14 mouse cellular contexts compared by ENCODE assay signal in the genomic region with DNA sequence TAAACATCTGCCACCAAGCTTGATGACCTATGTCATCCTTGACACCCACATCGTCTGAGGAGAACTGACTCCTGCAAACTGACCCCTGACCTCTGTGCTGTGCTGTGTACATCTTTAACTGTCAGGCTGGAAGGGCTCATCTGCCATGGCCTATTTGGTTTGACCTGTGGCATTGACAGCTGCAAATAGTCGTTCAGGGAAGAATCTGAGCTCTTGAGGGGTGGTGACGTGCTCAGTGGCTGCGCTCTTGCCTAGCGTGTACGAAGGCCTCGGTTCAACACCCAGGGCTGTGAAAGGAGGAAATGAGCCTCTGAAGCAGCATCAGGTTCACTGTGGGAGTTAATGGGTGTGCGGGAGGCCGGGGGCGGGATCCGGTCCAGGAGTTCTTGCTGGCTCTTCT. TPM values are rescaled to one million over a fixed set of nuclear protein-coding genes. Genes with fewer than 3 reads are reported as not detected.
DNase-seq lines count a peak whose midpoint lies in the region; ATAC-seq and TF ChIP-seq lines count a peak whose summit lies in the region.
"Had no signal": no experiment of that assay in that cellular context is flagged by ENCODE, and none has a peak within 500 bp of the region (broad histone marks: within the 10 kb centered on the region; RNA-seq: fewer than 3 reads in every experiment).

No protein-coding gene starts in this region.

- no peak overlapping the region for H3K4me3 ChIP-seq in kidney, adult 2 months (ENCODE audit: insufficient read depth, low read depth, low read length)
- H3K4me3 ChIP-seq in stomach, embryonic 14.5 days (ENCODE audit: low read depth, low read length): no peak overlapping the region
- no peak overlapping the region for H3K4me3 ChIP-seq in stomach, postnatal 0 days (ENCODE audit: low read depth, low read length)
- no peak overlapping the region for H3K4me3 ChIP-seq in embryonic facial prominence, embryonic 13.5 days
- H3K4me3 ChIP-seq in forebrain, embryonic 10.5 days: no peak overlapping the region
- H3K4me3 ChIP-seq in forebrain, embryonic 14.5 days (ENCODE audit: low read depth, low read length): no peak overlapping the region
- H3K4me3 ChIP-seq: erythroblast, embryonic 14.5 days; limb, embryonic 12.5 days had no signal

- H3K27ac ChIP-seq in kidney, adult 2 months (ENCODE audit: insufficient read depth, low read depth, low read length): no peak overlapping the region
- 0 out of 2 replicates have a peak overlapping the region, but pooled peaks have one; percentile 15 for H3K27ac ChIP-seq in stomach, embryonic 14.5 days (ENCODE audit: low read length)
- no peak overlapping the region for H3K27ac ChIP-seq in stomach, postnatal 0 days (replicated peaks)
- H3K27ac ChIP-seq in embryonic facial prominence, embryonic 13.5 days: peak overlapping the region; percentile 29; the same call in 1 of the 2 replicates
- no peak overlapping the region for H3K27ac ChIP-seq in forebrain, embryonic 10.5 days
- no peak overlapping the region for H3K27ac ChIP-seq in forebrain, embryonic 14.5 days (ENCODE audit: low read depth, low read length)
- H3K27ac ChIP-seq: limb, embryonic 12.5 days had no signal

- H3K9me3 ChIP-seq in stomach, embryonic 14.5 days (ENCODE audit: control insufficient read depth, low read depth, low read length): no peaks in the 10 kb centered on the region
- no peaks in the 10 kb centered on the region for H3K9me3 ChIP-seq in stomach, postnatal 0 days (ENCODE audit: control insufficient read depth, low read length)
- no peaks in the 10 kb centered on the region for H3K9me3 ChIP-seq in embryonic facial prominence, embryonic 13.5 days
- H3K9me3 ChIP-seq in forebrain, embryonic 10.5 days: no peaks in the 10 kb centered on the region
- H3K9me3 ChIP-seq in forebrain, embryonic 14.5 days (replicated peaks; ENCODE audit: control insufficient read depth, low read length): no peaks in the 10 kb centered on the region
- H3K9me3 ChIP-seq: limb, embryonic 12.5 days had no signal

- peak; percentile 5 for DNase-seq in kidney, adult 2 months
- no peak for DNase-seq in kidney, adult 8-10 months
- no peak for DNase-seq in stomach, postnatal 0 days (ENCODE audit: low spot score)
- DNase-seq in forebrain, embryonic 10.5 days (ENCODE audit: extremely low spot score, low spot score): no peak
- no peak for DNase-seq in forebrain, embryonic 14.5 days (ENCODE audit: low spot score)
- DNase-seq: cerebellum, adult 9-11 months; gastrocnemius, postnatal 36 days; lung, postnatal 10 days; right cerebral cortex, adult 18-20 months; thymus, postnatal 4 days had no signal

- no peaks in the 10 kb centered on the region; the same call in 1 of the 2 replicates for H3K36me3 ChIP-seq in kidney, adult 2 months (ENCODE audit: control insufficient read depth, insufficient read depth, low read length)
- H3K36me3 ChIP-seq in stomach, embryonic 14.5 days (ENCODE audit: control insufficient read depth, insufficient read depth, low read length): peaks cover 3% of the 10 kb centered on the region; the same call in 1 of the 2 replicates
- H3K36me3 ChIP-seq in stomach, postnatal 0 days (ENCODE audit: control insufficient read depth, insufficient read depth, low read length): no peaks in the 10 kb centered on the region
- peaks cover 36% of the 10 kb centered on the region for H3K36me3 ChIP-seq in embryonic facial prominence, embryonic 13.5 days
- peaks cover 68% of the 10 kb centered on the region for H3K36me3 ChIP-seq in forebrain, embryonic 10.5 days (replicated peaks)
- peaks cover 7% of the 10 kb centered on the region; the same call in 1 of the 2 replicates for H3K36me3 ChIP-seq in forebrain, embryonic 14.5 days (ENCODE audit: control insufficient read depth, insufficient read depth, low read length)

- H3K27me3 ChIP-seq in kidney, adult 2 months (replicated peaks; ENCODE audit: control insufficient read depth, insufficient read depth, low read length): no peaks in the 10 kb centered on the region
- no peaks in the 10 kb centered on the region for H3K27me3 ChIP-seq in stomach, embryonic 14.5 days (ENCODE audit: control insufficient read depth, insufficient read depth, low read length)
- H3K27me3 ChIP-seq in stomach, postnatal 0 days (ENCODE audit: control insufficient read depth, insufficient read depth, low read length): no peaks in the 10 kb centered on the region
- H3K27me3 ChIP-seq in embryonic facial prominence, embryonic 13.5 days: no peaks in the 10 kb centered on the region
- no peaks in the 10 kb centered on the region for H3K27me3 ChIP-seq in forebrain, embryonic 10.5 days (ENCODE audit: poor library complexity, severe bottlenecking)
- no peaks in the 10 kb centered on the region for H3K27me3 ChIP-seq in forebrain, embryonic 14.5 days (replicated peaks; ENCODE audit: control insufficient read depth, insufficient read depth, low read length)
- H3K27me3 ChIP-seq: limb, embryonic 12.5 days had no signal

- no peak; the same call in 1 of the 2 replicates for ATAC-seq in stomach, embryonic 14.5 days (ENCODE audit: insufficient number of reproducible peaks, insufficient read depth, low FRiP score, low read depth)
- no peak for ATAC-seq in stomach, postnatal 0 days (ENCODE audit: low FRiP score, low TSS enrichment)
- ATAC-seq in embryonic facial prominence, embryonic 13.5 days (ENCODE audit: insufficient number of reproducible peaks, insufficient read depth, low FRiP score, low TSS enrichment, low read depth): no peak
- no peak for ATAC-seq in forebrain, embryonic 14.5 days

- H3K4me2 ChIP-seq in stomach, embryonic 14.5 days (replicated peaks; ENCODE audit: low read depth, low read length): no peak overlapping the region
- H3K4me2 ChIP-seq in stomach, postnatal 0 days (replicated peaks; ENCODE audit: low read depth): no peak overlapping the region
- no peak overlapping the region for H3K4me2 ChIP-seq in embryonic facial prominence, embryonic 13.5 days
- no peak overlapping the region for H3K4me2 ChIP-seq in forebrain, embryonic 14.5 days (ENCODE audit: low read length)
- H3K4me2 ChIP-seq: limb, embryonic 12.5 days had no signal

- no peak for TF ChIP-seq POLR2A in kidney, adult 2 months (IDR thresholded peaks at IDR 0.05; ENCODE audit: low read depth, low read length)

- no peak for TF ChIP-seq CTCF in kidney, adult 2 months (conservative IDR thresholded peaks at IDR 0.05; ENCODE audit: insufficient read depth, insufficient read length, low read depth, low read length)
- no peak for TF ChIP-seq CTCF in stomach, postnatal 0 days (IDR thresholded peaks at IDR 0.05; ENCODE audit: low read depth)

- no peak for TF ChIP-seq EP300 in stomach, postnatal 0 days (optimal IDR thresholded peaks at IDR 0.05)

- no peaks in the 10 kb centered on the region for H3K4me1 ChIP-seq in kidney, adult 2 months (ENCODE audit: control insufficient read depth, insufficient read depth, low read length)
- peaks cover 4% of the 10 kb centered on the region; the same call in 1 of the 2 replicates for H3K4me1 ChIP-seq in stomach, embryonic 14.5 days (ENCODE audit: control insufficient read depth, insufficient read depth, low read length)
- no peaks in the 10 kb centered on the region for H3K4me1 ChIP-seq in stomach, postnatal 0 days (replicated peaks; ENCODE audit: control insufficient read depth, insufficient read depth)
- H3K4me1 ChIP-seq in embryonic facial prominence, embryonic 13.5 days: peaks cover 9% of the 10 kb centered on the region
- no peaks in the 10 kb centered on the region for H3K4me1 ChIP-seq in forebrain, embryonic 10.5 days
- H3K4me1 ChIP-seq in forebrain, embryonic 14.5 days (ENCODE audit: control insufficient read depth, insufficient read depth, low read length): no peaks in the 10 kb centered on the region

- 50% methylated on average over 11 of the region's 11 CpGs for WGBS in kidney, adult 2 months
- WGBS in stomach, embryonic 14.5 days: 22% methylated on average over 11 of the region's 11 CpGs
- WGBS in stomach, postnatal 0 days: 40% methylated on average over 11 of the region's 11 CpGs
- 57% methylated on average over 11 of the region's 11 CpGs for WGBS in embryonic facial prominence, embryonic 13.5 days
- WGBS in forebrain, embryonic 10.5 days: 80% methylated on average over 11 of the region's 11 CpGs
- 87% methylated on average over 11 of the region's 11 CpGs for WGBS in forebrain, embryonic 14.5 days

- H3K9ac ChIP-seq in stomach, embryonic 14.5 days (replicated peaks; ENCODE audit: low read depth, low read length): no peak overlapping the region
- H3K9ac ChIP-seq in stomach, postnatal 0 days (ENCODE audit: low read length): no peak overlapping the region
- no peak overlapping the region for H3K9ac ChIP-seq in embryonic facial prominence, embryonic 13.5 days
- H3K9ac ChIP-seq in forebrain, embryonic 14.5 days (ENCODE audit: low read length): no peak overlapping the region
- H3K9ac ChIP-seq: limb, embryonic 12.5 days had no signal

RNA-seq across cellular contexts. Expression of gene Pphln1, which starts 35.7 kb away (rescaled TPM):
- polyA plus RNA-seq in kidney, adult 2 months (2012; rRNA removed): 7.3 and 8.9 TPM in 2 replicates
- 40.5 and 50.2 TPM in 2 replicates for polyA plus RNA-seq in stomach, embryonic 14.5 days (2014; fragmentation: Nextera tagmentation; extraction: Ambion mirVana)
- 18.2 and 19.3 TPM in 2 replicates for polyA plus RNA-seq in stomach, postnatal 0 days (2015; fragmentation: Nextera tagmentation; extraction: Ambion mirVana)
- polyA plus RNA-seq in embryonic facial prominence, embryonic 13.5 days (2015; fragmentation: Nextera tagmentation; extraction: Ambion mirVana): 65.4 and 67.6 TPM in 2 replicates
- 102 and 103 TPM in 2 replicates for polyA plus RNA-seq in forebrain, embryonic 10.5 days (2016; fragmentation: Nextera tagmentation; extraction: Ambion mirVana)
- 29.3 and 31.2 TPM in 2 replicates for polyA plus RNA-seq in forebrain, embryonic 14.5 days (2014; fragmentation: Nextera tagmentation; extraction: Ambion mirVana)

RNA-seq across cellular contexts. Expression of gene Zcrb1, which starts 35.7 kb away (rescaled TPM):
- polyA plus RNA-seq in kidney, adult 2 months (2012; rRNA removed): 28.1 and 32.1 TPM in 2 replicates
- polyA plus RNA-seq in stomach, embryonic 14.5 days (2014; fragmentation: Nextera tagmentation; extraction: Ambion mirVana): 128 and 132 TPM in 2 replicates
- 86.8 and 90.7 TPM in 2 replicates for polyA plus RNA-seq in stomach, postnatal 0 days (2015; fragmentation: Nextera tagmentation; extraction: Ambion mirVana)
- polyA plus RNA-seq in embryonic facial prominence, embryonic 13.5 days (2015; fragmentation: Nextera tagmentation; extraction: Ambion mirVana): 154 and 160 TPM in 2 replicates
- polyA plus RNA-seq in forebrain, embryonic 10.5 days (2016; fragmentation: Nextera tagmentation; extraction: Ambion mirVana): 146 and 151 TPM in 2 replicates
- 141 and 144 TPM in 2 replicates for polyA plus RNA-seq in forebrain, embryonic 14.5 days (2014; fragmentation: Nextera tagmentation; extraction: Ambion mirVana)

Comparison
In these comparisons a context has a peak if more than half of its experiments do, and no peak if none do; other contexts are left out.
1. H3K27ac ChIP-seq: peak in stomach, embryonic 14.5 days (single experiment) and embryonic facial prominence, embryonic 13.5 days (single experiment); none in kidney, adult 2 months (single experiment), stomach, postnatal 0 days (single experiment), forebrain, embryonic 10.5 days (single experiment) and forebrain, embryonic 14.5 days (single experiment).